Mouse (Mus musculus) thymus, adult 2 months (tissue): ENCODE data around the gene Pla2g10. TPM values are rescaled to one million over a fixed set of nuclear protein-coding genes. Genes with fewer than 3 reads are reported as not detected.

Source experiments
- DNase-seq: peaks from one replicate; pipeline ENCODE4 v3.0.0; 2021
- H3K27ac ChIP-seq: fragments of 200-500 bp; 2 replicates; pipeline ENCODE4 v1.5.1; 2012; ENCODE audit warnings: low read length, control low read depth; ENCODE audit not compliant: control insufficient read depth, insufficient read depth
- H3K27me3 ChIP-seq: fragments of 200-500 bp; 2 replicates; pipeline ENCODE4 v1.6.1; 2012; ENCODE audit warnings: mild to moderate bottlenecking, low read length, moderate library complexity, mixed read lengths; ENCODE audit not compliant: control insufficient read depth, insufficient read depth
- H3K36me3 ChIP-seq: fragments of 200-500 bp; 2 replicates; pipeline ENCODE4 v1.6.1; 2012; ENCODE audit warnings: mild to moderate bottlenecking, low read length, moderate library complexity; ENCODE audit not compliant: control insufficient read depth, insufficient read depth
- H3K4me1 ChIP-seq: fragments of 200-500 bp; replicated peaks from 2 replicates; pipeline ENCODE4 v1.6.1; 2012; ENCODE audit warnings: low read length; ENCODE audit not compliant: control insufficient read depth, insufficient read depth
- H3K4me3 ChIP-seq: fragments of 200-500 bp; 2 replicates; pipeline ENCODE4 v1.5.1; 2012; ENCODE audit warnings: mild to moderate bottlenecking, low read length, control low read depth, moderate library complexity; ENCODE audit not compliant: control insufficient read depth, insufficient read depth
- CTCF ChIP-seq: fragments of 200-500 bp; IDR thresholded peaks from 2 replicates; pipeline ENCODE4 v1.5.1; 2012; ENCODE audit warnings: mild to moderate bottlenecking, control low read depth, low read length, moderate library complexity, borderline replicate concordance; ENCODE audit not compliant: control insufficient read depth, poor library complexity, insufficient read depth; ENCODE audit errors: extremely low read depth
- POLR2A ChIP-seq: fragments of 200-500 bp; IDR thresholded peaks from 2 replicates; pipeline ENCODE4 v1.6.1; 2012; ENCODE audit warnings: mild to moderate bottlenecking, low read length, control low read depth, moderate library complexity; ENCODE audit not compliant: control insufficient read depth, poor library complexity, insufficient read depth; ENCODE audit errors: extremely low read depth
- WGBS: fragments of 180-500 bp; shearing (Covaris S2); methylation state at CpG from one replicate; pipeline ENCODE4 v1.1.7; 2018; 5-methylcytosine and 5-hydroxymethylcytosine counted together
- polyA plus RNA-seq: library from polyadenylated mRNA; depleted of rRNA; stranded (reverse); fragments of >200 nt; gene quantifications from 2 replicates; pipeline ENCODE4 v1.2.3, GENCODE M21; 2012

The Pla2g10 gene
- polyA plus RNA-seq, 1 experiment: 0.35 TPM

DNA sequence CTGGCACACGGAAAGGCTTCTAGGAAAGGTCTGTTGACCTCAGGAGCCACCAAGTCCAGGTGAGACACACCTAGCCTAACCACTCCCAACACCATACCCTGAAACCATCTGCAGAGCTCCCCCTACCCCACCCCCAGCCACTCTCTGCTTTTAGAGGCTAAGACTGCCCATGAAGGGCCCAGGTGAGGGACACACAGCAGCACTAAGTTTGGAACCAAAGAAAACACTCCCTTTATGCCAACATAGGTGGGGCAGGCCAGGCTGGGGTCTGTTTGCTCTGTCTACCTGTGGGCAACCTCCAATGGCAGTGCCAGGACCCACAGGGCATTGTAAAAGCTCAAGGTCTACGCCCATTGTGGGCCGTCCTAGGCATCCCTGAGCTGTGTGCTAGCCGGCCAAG, 1.4 kb downstream of the Pla2g10 start:
- no peaks in the 10 kb centered on the region for H3K4me1 ChIP-seq

DNA sequence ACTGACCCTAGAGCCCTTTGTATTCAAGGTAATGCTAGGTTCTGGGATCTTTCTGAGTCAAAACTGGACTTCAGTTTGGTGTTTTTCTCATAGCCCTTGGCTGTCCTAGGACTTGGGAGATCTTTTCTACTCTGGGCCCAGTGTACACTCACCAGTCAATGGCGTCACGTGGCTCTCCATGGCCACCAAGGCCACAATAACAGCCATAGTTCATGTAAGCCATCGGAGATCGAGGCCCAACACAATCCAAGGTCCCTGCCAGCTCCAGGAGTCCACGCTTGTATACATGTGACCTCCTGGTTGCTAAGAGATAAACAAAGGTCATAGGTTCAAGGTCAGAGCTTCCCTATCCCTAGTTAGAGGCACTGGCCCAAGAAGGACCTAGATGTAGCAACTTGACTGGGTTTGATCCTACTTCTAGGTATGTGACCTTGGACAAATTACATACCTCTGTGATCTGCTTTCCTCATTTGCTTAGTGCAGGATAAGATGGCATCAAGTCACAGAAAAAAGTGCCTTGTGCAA, 2.9 kb downstream of the Pla2g10 start:
- no peaks in the 10 kb centered on the region for H3K27me3 ChIP-seq
- no peaks in the 10 kb centered on the region for H3K4me1 ChIP-seq
- WGBS: 96% methylated on average over 5 of the region's 5 CpGs
- H3K36me3 ChIP-seq: no peaks in the 10 kb centered on the region
- H3K27ac ChIP-seq: no peak overlapping the region
- DNase-seq: no peak
- TF ChIP-seq POLR2A: no peak
- no peak for TF ChIP-seq CTCF
- H3K4me3 ChIP-seq: no peak overlapping the region

More for the DNA sequence above, 1.4 kb downstream of the Pla2g10 start:
- DNase-seq: no peak
- Histone ChIP-seq H3K27ac (no peak overlapping the region), H3K36me3 (no peaks in the 10 kb centered on the region), H3K4me3 (no peak overlapping the region), H3K27me3 (no peaks in the 10 kb centered on the region)
- 88% methylated on average over 4 of the region's 4 CpGs for WGBS
- TF ChIP-seq CTCF (no peak), POLR2A (no peak)

DNA sequence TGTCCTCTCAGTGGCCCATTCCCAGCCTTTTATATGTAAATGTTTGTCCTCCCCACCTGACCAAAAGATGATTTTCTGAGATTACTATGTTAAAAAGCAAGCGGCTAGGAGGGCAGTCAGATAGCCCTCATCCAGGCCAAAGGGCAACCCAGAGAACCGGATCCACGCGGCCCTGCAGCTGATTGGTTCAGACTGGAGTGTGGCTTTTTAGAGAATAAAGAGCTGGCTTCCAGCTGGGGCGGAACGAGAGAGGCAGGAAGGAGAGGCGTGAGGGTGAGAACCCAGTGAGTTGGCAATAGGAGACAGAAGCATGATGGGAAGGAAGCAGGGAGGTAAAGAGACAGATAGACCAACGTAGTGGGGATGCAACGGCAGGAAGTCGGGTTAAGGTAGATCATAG, 7.8 kb downstream of the Pla2g10 start:
- Histone ChIP-seq H3K27ac (no peak overlapping the region), H3K4me1 (no peaks in the 10 kb centered on the region), H3K27me3 (no peaks in the 10 kb centered on the region), H3K4me3 (no peak overlapping the region), H3K36me3 (no peaks in the 10 kb centered on the region)
- WGBS: 47% methylated on average over 10 of the region's 10 CpGs
- TF ChIP-seq CTCF (no peak), POLR2A (no peak)
- DNase-seq: peak; percentile 11

DNA sequence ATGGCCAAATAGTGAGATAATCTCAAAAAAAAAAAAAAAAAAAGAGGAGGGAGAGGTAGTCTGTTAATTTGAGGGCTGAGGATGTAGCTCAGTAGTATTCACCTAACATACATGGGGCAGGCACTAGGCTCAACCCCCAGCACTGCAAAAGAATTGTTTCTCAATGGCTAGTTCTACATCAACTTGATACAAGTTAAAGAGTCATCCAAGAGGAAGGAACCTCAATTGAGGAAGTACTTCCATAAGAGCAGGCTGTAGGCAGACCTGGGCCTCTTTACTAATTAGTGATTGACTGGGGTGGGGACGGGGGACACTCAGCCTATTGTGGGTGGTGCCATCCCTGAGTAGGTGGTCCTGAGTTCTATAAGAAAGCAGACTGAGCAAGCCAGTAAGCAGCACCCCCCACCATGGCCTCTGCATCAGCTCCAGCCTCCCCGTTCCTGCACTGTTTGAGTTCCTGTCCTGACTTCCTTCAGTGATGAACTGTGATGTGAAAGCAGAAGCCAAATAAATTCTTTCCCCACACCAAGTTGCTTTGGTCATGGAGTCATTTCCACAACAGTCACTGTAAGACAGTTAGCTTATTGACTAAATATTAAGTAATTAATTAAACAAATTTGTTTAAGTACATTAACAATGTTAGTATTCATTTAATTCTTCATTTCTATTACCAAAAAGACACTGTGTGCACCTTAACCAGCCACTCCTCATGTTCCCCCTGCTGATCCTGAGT, 13.8 kb downstream of the Pla2g10 start:
- no peak for DNase-seq
- Histone ChIP-seq H3K27ac (no peak overlapping the region), H3K27me3 (no peaks in the 10 kb centered on the region), H3K4me1 (no peaks in the 10 kb centered on the region), H3K4me3 (no peak overlapping the region), H3K36me3 (no peaks in the 10 kb centered on the region)
- 82% methylated on average over 2 of the region's 2 CpGs for WGBS
- no peak for TF ChIP-seq POLR2A
- TF ChIP-seq CTCF: no peak

DNA sequence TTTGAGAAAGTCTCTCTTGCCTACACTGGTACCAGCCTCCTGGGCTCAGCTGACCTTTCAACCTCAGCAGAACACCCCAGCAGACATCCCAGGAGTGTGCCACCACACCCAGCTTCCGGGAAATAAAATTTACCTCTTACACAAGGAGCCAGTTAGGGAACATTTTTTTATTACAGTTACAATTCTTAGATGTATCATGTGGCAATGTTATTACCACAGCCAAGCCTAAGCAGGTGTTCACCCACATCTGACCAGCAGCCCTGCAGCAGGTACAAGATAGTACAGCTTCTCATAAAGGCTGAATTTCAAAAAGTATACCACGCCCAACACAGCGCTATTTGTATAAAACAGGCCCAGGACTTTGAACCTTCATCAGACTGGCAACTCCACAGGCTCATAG, 15.9 kb downstream of the Pla2g10 start:
- Histone ChIP-seq H3K27ac (no peak overlapping the region), H3K27me3 (no peaks in the 10 kb centered on the region), H3K36me3 (no peaks in the 10 kb centered on the region), H3K4me1 (no peaks in the 10 kb centered on the region), H3K4me3 (no peak overlapping the region)
- 68% methylated on average over 3 of the region's 3 CpGs for WGBS
- no peak for DNase-seq
- TF ChIP-seq CTCF: no peak
- TF ChIP-seq POLR2A: no peak

DNA sequence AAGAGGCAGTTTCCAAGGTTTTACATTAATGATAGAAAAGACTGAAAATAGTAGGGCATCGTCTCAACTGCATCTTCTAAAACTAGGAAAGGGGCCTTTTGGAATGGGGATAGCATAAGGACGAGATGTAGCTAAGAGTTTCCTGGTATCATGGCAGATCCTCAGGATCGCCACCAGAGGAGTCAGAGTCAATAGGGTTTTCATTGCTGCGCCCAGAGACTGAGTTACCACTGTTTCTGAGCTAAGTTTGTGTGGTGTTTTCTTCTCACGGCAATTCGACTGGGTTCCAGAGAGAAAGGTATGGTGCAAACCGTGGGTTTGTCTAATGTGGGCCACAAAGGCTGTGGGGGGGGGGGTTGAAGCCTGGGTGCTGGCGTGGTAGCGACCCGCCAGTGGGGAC, 26.1 kb downstream of the Pla2g10 start:
- Histone ChIP-seq H3K27me3 (no peaks in the 10 kb centered on the region), H3K36me3 (peaks cover 24% of the 10 kb centered on the region), H3K4me1 (no peaks in the 10 kb centered on the region), H3K4me3 (no peak overlapping the region), H3K27ac (no peak overlapping the region)
- DNase-seq: no peak
- WGBS: 97% methylated on average over 10 of the region's 10 CpGs
- TF ChIP-seq POLR2A (no peak), CTCF (no peak)
